Mouse (Mus musculus) induced T-regulatory cell, adult 2 months (primary cell): ENCODE measurements around the gene Smyd2.

Experiments used
- DNase-seq: peaks from one replicate; pipeline ENCODE4 v3.0.0-alpha.2; 2012; ENCODE audit warnings: low read depth

The Smyd2 gene

GRCm38 (mm10) chr1:189871625-189872024 lies 50.5 kb downstream of the Smyd2 start:
- no peak for DNase-seq

- no peak for DNase-seq
These were observed 51.6 kb downstream of the Smyd2 start for GRCm38 (mm10) chr1:189870539-189870938.

- peak; percentile 19 for DNase-seq
These were observed 52.4 kb downstream of the Smyd2 start for GRCm38 (mm10) chr1:189869651-189870270.

GRCm38 (mm10) chr1:189868036-189868435 lies 54.1 kb downstream of the Smyd2 start:
- DNase-seq = no peak

GRCm38 (mm10) chr1:189867497-189867896 lies 54.7 kb downstream of the Smyd2 start:
- DNase-seq = no peak

- peak; percentile 49 for DNase-seq
These were observed 55.1 kb downstream of the Smyd2 start for GRCm38 (mm10) chr1:189867034-189867433.

GRCm38 (mm10) chr1:189866621-189867020 lies 55.5 kb downstream of the Smyd2 start:
- DNase-seq = no peak

- no peak for DNase-seq
These were observed 57.2 kb downstream of the Smyd2 start for GRCm38 (mm10) chr1:189864846-189865560.

GRCm38 (mm10) chr1:189864301-189864700 lies 57.9 kb downstream of the Smyd2 start:
- DNase-seq = no peak

- DNase-seq = no peak
These were observed 58.4 kb downstream of the Smyd2 start for GRCm38 (mm10) chr1:189863727-189864126.

- DNase-seq = no peak
These were observed 61.2 kb downstream of the Smyd2 start for GRCm38 (mm10) chr1:189860942-189861315.

GRCm38 (mm10) chr1:189860112-189860941 lies 61.8 kb downstream of the Smyd2 start:
- DNase-seq = no peak

GRCm38 (mm10) chr1:189858377-189858776 lies 63.8 kb downstream of the Smyd2 start:
- DNase-seq = no peak

GRCm38 (mm10) chr1:189855739-189856138 lies 66.4 kb downstream of the Smyd2 start:
- DNase-seq = no peak

GRCm38 (mm10) chr1:189854646-189855045 lies 67.5 kb downstream of the Smyd2 start:
- DNase-seq = no peak

GRCm38 (mm10) chr1:189852456-189852855 lies 69.7 kb downstream of the Smyd2 start:
- DNase-seq = no peak

GRCm38 (mm10) chr1:189852051-189852450 lies 70.1 kb downstream of the Smyd2 start:
- no peak for DNase-seq

GRCm38 (mm10) chr1:189849550-189849949 lies 72.6 kb downstream of the Smyd2 start:
- DNase-seq = no peak

- no peak for DNase-seq
These were observed 75.8 kb downstream of the Smyd2 start for GRCm38 (mm10) chr1:189846319-189846718.

- DNase-seq = no peak
These were observed 88.0 kb downstream of the Smyd2 start for GRCm38 (mm10) chr1:189834166-189834565.

GRCm38 (mm10) chr1:189833351-189833750 lies 88.8 kb downstream of the Smyd2 start:
- no peak for DNase-seq

- DNase-seq = peak; percentile 9
These were observed 91.3 kb downstream of the Smyd2 start for GRCm38 (mm10) chr1:189830797-189831232.
